Mouse (Mus musculus) urinary bladder, postnatal 10 days (tissue): ENCODE results near the gene Col3a1.

ENCODE experiments used
- DNase-seq: peaks from one replicate; pipeline ENCODE4 v3.0.0; 2022; ENCODE audit warnings: low spot score

Gene Col3a1

GRCm38 (mm10) chr1:45381866-45382265 lies 70.5 kb downstream of the Col3a1 start:
- DNase-seq: no peak
